Mouse (Mus musculus) lung, adult 2 months (tissue): ENCODE data around the gene Mrps11.

Experiments
- CTCF ChIP-seq: fragments of 200-500 bp; IDR thresholded peaks from 2 replicates; pipeline ENCODE4 v1.5.1; 2011; ENCODE audit warnings: mild to moderate bottlenecking, low read length, control low read depth; ENCODE audit not compliant: insufficient read depth
- POLR2A ChIP-seq: fragments of 200-500 bp; IDR thresholded peaks from 2 replicates; pipeline ENCODE4 v1.6.1; 2011; ENCODE audit warnings: low read depth, mild to moderate bottlenecking, control low read depth, low read length, borderline replicate concordance; ENCODE audit errors: extremely low read depth

GRCm38 (mm10) chr7:78737196-78737595 is 45.7 kb upstream of the Mrps11 start:
- TF ChIP-seq CTCF (no peak), POLR2A (no peak)
